Mouse (Mus musculus) stomach, embryonic 14.5 days (tissue): ENCODE measurements around the gene Efcab2. TPM values are rescaled to one million over a fixed set of nuclear protein-coding genes. Genes with fewer than 3 reads are reported as not detected.

Experiments used
- ATAC-seq: fragments of 200-750 bp; cut with Nextera tagmentation; 2 replicates; pipeline ENCODE4 v1.8.0; 2017; ENCODE audit warnings: low read depth, moderate TSS enrichment; ENCODE audit not compliant: insufficient number of reproducible peaks, insufficient read depth, low FRiP score
- H3K27ac ChIP-seq: fragments of 300-500 bp; sonication (generic); 2 replicates; pipeline ENCODE4 v1.5.1; 2014; ENCODE audit warnings: mild to moderate bottlenecking, low read length, moderate library complexity, mixed read lengths
- H3K27me3 ChIP-seq: fragments of 300-500 bp; sonication (generic); 2 replicates; pipeline ENCODE4 v1.6.1; 2014; ENCODE audit warnings: low read length, control low read depth, mixed read lengths; ENCODE audit not compliant: control insufficient read depth, insufficient read depth
- H3K36me3 ChIP-seq: fragments of 300-500 bp; sonication (generic); 2 replicates; pipeline ENCODE4 v1.6.1; 2014; ENCODE audit warnings: mild to moderate bottlenecking, control low read depth, low read length, moderate library complexity, mixed read lengths; ENCODE audit not compliant: control insufficient read depth, insufficient read depth
- H3K4me1 ChIP-seq: fragments of 300-500 bp; sonication (generic); 2 replicates; pipeline ENCODE4 v1.6.1; 2014; ENCODE audit warnings: low read length, control low read depth, mixed read lengths; ENCODE audit not compliant: control insufficient read depth, insufficient read depth
- H3K4me2 ChIP-seq: fragments of 300-500 bp; sonication (generic); replicated peaks from 2 replicates; pipeline ENCODE4 v1.6.1; 2014; ENCODE audit warnings: low read depth, low read length, control low read depth
- H3K4me3 ChIP-seq: fragments of 300-500 bp; sonication (generic); 2 replicates; pipeline ENCODE4 v1.5.1; 2014; ENCODE audit warnings: low read depth, low read length, control low read depth
- H3K9ac ChIP-seq: fragments of 300-500 bp; sonication (generic); replicated peaks from 2 replicates; pipeline ENCODE4 v1.6.1; 2014; ENCODE audit warnings: low read depth, mild to moderate bottlenecking, control low read depth, low read length, moderate library complexity, mixed read lengths
- H3K9me3 ChIP-seq: fragments of 300-500 bp; sonication (generic); 2 replicates; pipeline ENCODE4 v1.6.1; 2016; ENCODE audit warnings: low read depth, low read length, control low read depth; ENCODE audit not compliant: control insufficient read depth
- WGBS: fragments of 180-500 bp; shearing (Covaris S2); extraction: QIAGEN DNeasy Blood & Tissue Kit; methylation state at CpG from one replicate; pipeline ENCODE4 v1.1.7; 2014; 5-methylcytosine and 5-hydroxymethylcytosine counted together
- microRNA-seq: library from miRNA; unstranded; fragments of <30 nt; microRNA quantifications from one replicate; pipeline ENCODE4, GENCODE M21; 2016
- polyA plus RNA-seq: library from polyadenylated mRNA; unstranded; fragments of >200 nt; fragmentation: Nextera tagmentation; extraction: Ambion mirVana; gene quantifications from 2 replicates; pipeline ENCODE4 v1.2.1, GENCODE M21; 2014

The Efcab2 gene
- polyA plus RNA-seq, 1 experiment from 2014 or later, result 7.1 TPM

GRCm38 (mm10) chr1:178527547-178528361, 121.9 kb downstream of the Efcab2 start:
- Histone ChIP-seq H3K36me3 (no peaks in the 10 kb centered on the region), H3K4me2 (peak overlapping the region; percentile 100), H3K27me3 (no peaks in the 10 kb centered on the region), H3K4me1 (peaks cover 17% of the 10 kb centered on the region), H3K27ac (peak overlapping the region; percentile 74; the same call in 1 of the 2 replicates), H3K9me3 (no peaks in the 10 kb centered on the region), H3K4me3 (peak overlapping the region; percentile 67), H3K9ac (peak overlapping the region; percentile 55)
- ATAC-seq, result 0 out of 2 replicates have a peak, but pooled peaks have one; percentile 5
- WGBS, result under 1% methylated on average over 56 of the region's 59 CpGs

GRCm38 (mm10) chr1:178528431-178529351, 122.8 kb downstream of the Efcab2 start, which contains the start of gene Kif26b:
TSS of gene Kif26b (plus strand) at chr1:178529125.
- peak; percentile 59 for ATAC-seq
- Histone ChIP-seq H3K9me3 (no peaks in the 10 kb centered on the region), H3K27me3 (no peaks in the 10 kb centered on the region)

GRCm38 (mm10) chr1:178529512-178530300, 123.8 kb downstream of the Efcab2 start:
- H3K36me3 ChIP-seq, result no peaks in the 10 kb centered on the region; the same call in 1 of the 2 replicates
- H3K9ac ChIP-seq, result peak overlapping the region; percentile 55
- H3K27ac ChIP-seq, result peak overlapping the region; percentile 74; the same call in 1 of the 2 replicates
- no peaks in the 10 kb centered on the region for H3K9me3 ChIP-seq
- no peaks in the 10 kb centered on the region for H3K27me3 ChIP-seq
- H3K4me3 ChIP-seq, result peak overlapping the region; percentile 67
- ATAC-seq, result no peak
- H3K4me2 ChIP-seq, result peak overlapping the region; percentile 100
- WGBS, result under 1% methylated on average over 37 of the region's 38 CpGs
- peaks cover 17% of the 10 kb centered on the region for H3K4me1 ChIP-seq

More at GRCm38 (mm10) chr1:178528431-178529351, 122.8 kb downstream of the Efcab2 start, which contains the start of gene Kif26b:
- H3K36me3 ChIP-seq, result no peaks in the 10 kb centered on the region; the same call in 1 of the 2 replicates
- H3K9ac ChIP-seq, result peak within 1 kb of the TSS; percentile 55
- peaks cover 17% of the 10 kb centered on the region for H3K4me1 ChIP-seq
- peak within 1 kb of the TSS; percentile 67 for H3K4me3 ChIP-seq
- under 1% methylated on average over 91 of the region's 92 CpGs for WGBS
- H3K4me2 ChIP-seq, result peak within 1 kb of the TSS; percentile 100
- H3K27ac ChIP-seq, result peak within 1 kb of the TSS; percentile 74; the same call in 1 of the 2 replicates

GRCm38 (mm10) chr1:178530301-178531078, 124.6 kb downstream of the Efcab2 start:
- H3K27ac ChIP-seq, result peak overlapping the region; percentile 28; the same call in 1 of the 2 replicates
- H3K9me3 ChIP-seq, result no peaks in the 10 kb centered on the region
- under 1% methylated on average over 62 of the region's 62 CpGs for WGBS
- peak overlapping the region; percentile 67 for H3K4me3 ChIP-seq
- peaks cover 17% of the 10 kb centered on the region for H3K4me1 ChIP-seq
- peak; percentile 30; the same call in 1 of the 2 replicates for ATAC-seq
- peak overlapping the region; percentile 55 for H3K9ac ChIP-seq
- H3K36me3 ChIP-seq, result no peaks in the 10 kb centered on the region; the same call in 1 of the 2 replicates
- H3K27me3 ChIP-seq, result no peaks in the 10 kb centered on the region
- peak overlapping the region; percentile 100 for H3K4me2 ChIP-seq

Small RNA genes within 50 kb of the gene (microRNA-seq; reads per million reads assigned to microRNA genes)
- gene Gm27458, result not detected

Other genes with a start within 250 kb of the Efcab2 start
- gene Desi2, start 218.7 kb upstream of the Efcab2 start, polyA plus RNA-seq, result 27.1 and 29.3 TPM in 2 replicates
- 138 and 149 TPM in 2 replicates for gene Cox20, start 87.0 kb upstream of the Efcab2 start, polyA plus RNA-seq
- gene Hnrnpu, start 68.3 kb upstream of the Efcab2 start, polyA plus RNA-seq, result 364 and 458 TPM in 2 replicates
- 7.6 and 8.1 TPM in 2 replicates for gene Kif26b, start 123.0 kb downstream of the Efcab2 start, polyA plus RNA-seq